Mouse (Mus musculus) spleen, embryonic (tissue): Measurements from ENCODE around the gene Hba-a1.
"Not testable (repeated sequence)": the region's sequence is repeated elsewhere in the genome, so short reads cannot be mapped to it uniquely, and the experiment has no call there.

Source experiments
- CTCF ChIA-PET: fragments of 350-600 bp; sonication (Branson Sonifier 250); formaldehyde crosslinking; loops from one replicate; lab custom pipeline; 2022; lab: Charles Lee

Gene Hba-a1

GRCm38 (mm10) chr11:32292819-32293218 is 9.5 kb downstream of the Hba-a1 start:
- CTCF ChIA-PET: interaction anchor here (0.6 kb wide), 1 partner anchor 176 kb away, joined by 3 read pairs; no protein-coding TSS in a partner anchor

- CTCF ChIA-PET: interaction anchor here (0.6 kb wide), 1 partner anchor 121 kb away, joined by 5 read pairs; no protein-coding TSS in a partner anchor
These were observed 10.2 kb downstream of the Hba-a1 start for GRCm38 (mm10) chr11:32293479-32293878.

- CTCF ChIA-PET: not testable (repeated sequence)
These were observed 12.9 kb downstream of the Hba-a1 start, which contains the start of gene Hba-a2 for GRCm38 (mm10) chr11:32296203-32296602. Gene Hba-a2 (plus strand): TSS chr11:32296489.

GRCm38 (mm10) chr11:32297417-32297816 is 14.1 kb downstream of the Hba-a1 start:
- CTCF ChIA-PET: interaction anchor here (0.6 kb wide), 1 partner anchor 159 kb away, joined by 4 read pairs; no protein-coding TSS in a partner anchor

- CTCF ChIA-PET: interaction anchor here (0.6 kb wide), 1 partner anchor 160 kb away, joined by 4 read pairs; no protein-coding TSS in a partner anchor
These were observed 14.7 kb downstream of the Hba-a1 start for GRCm38 (mm10) chr11:32297866-32298531.

GRCm38 (mm10) chr11:32298532-32298918 is 15.2 kb downstream of the Hba-a1 start:
- CTCF ChIA-PET: no interaction called here

- CTCF ChIA-PET: interaction anchor here (0.6 kb wide), 1 partner anchor 117 kb away, joined by 3 read pairs; no protein-coding TSS in a partner anchor
These were observed 16.6 kb downstream of the Hba-a1 start, which contains the start of gene Hbq1a for GRCm38 (mm10) chr11:32299865-32300264. Gene Hbq1a (plus strand): TSS chr11:32300069.

GRCm38 (mm10) chr11:32300279-32301267 is 17.3 kb downstream of the Hba-a1 start:
- CTCF ChIA-PET: no interaction called here

GRCm38 (mm10) chr11:32301506-32301905 is 18.2 kb downstream of the Hba-a1 start:
- CTCF ChIA-PET: no interaction called here

GRCm38 (mm10) chr11:32302824-32303419 is 19.6 kb downstream of the Hba-a1 start:
- CTCF ChIA-PET: no interaction called here

GRCm38 (mm10) chr11:32303455-32303854 is 20.1 kb downstream of the Hba-a1 start:
- CTCF ChIA-PET: no interaction called here

- CTCF ChIA-PET: no interaction called here
These were observed 23.7 kb downstream of the Hba-a1 start for GRCm38 (mm10) chr11:32307006-32307405.

GRCm38 (mm10) chr11:32309446-32309845 is 26.1 kb downstream of the Hba-a1 start:
- CTCF ChIA-PET: interaction anchor here (0.6 kb wide), 1 partner anchor 174 kb away, joined by 3 read pairs; no protein-coding TSS in a partner anchor

- CTCF ChIA-PET: no interaction called here
These were observed 26.6 kb downstream of the Hba-a1 start for GRCm38 (mm10) chr11:32309928-32310327.

GRCm38 (mm10) chr11:32316009-32316408 is 32.7 kb downstream of the Hba-a1 start:
- CTCF ChIA-PET: no interaction called here

GRCm38 (mm10) chr11:32320507-32321195 is 37.3 kb downstream of the Hba-a1 start:
- CTCF ChIA-PET: interaction anchor here (0.6 to 0.8 kb wide), 2 partner anchors 67 to 863 kb away, joined by 3 read pairs; no protein-coding TSS in a partner anchor

- CTCF ChIA-PET: interaction anchor here (0.6 to 0.8 kb wide), 2 partner anchors 67 to 863 kb away, joined by 3 read pairs; no protein-coding TSS in a partner anchor
These were observed 37.9 kb downstream of the Hba-a1 start for GRCm38 (mm10) chr11:32321196-32321565.

- CTCF ChIA-PET: no interaction called here
These were observed 41.3 kb downstream of the Hba-a1 start for GRCm38 (mm10) chr11:32324609-32325008.

GRCm38 (mm10) chr11:32331075-32331474 is 47.8 kb downstream of the Hba-a1 start:
- CTCF ChIA-PET: no interaction called here

GRCm38 (mm10) chr11:32331861-32332260 is 48.5 kb downstream of the Hba-a1 start:
- CTCF ChIA-PET: no interaction called here

GRCm38 (mm10) chr11:32333235-32333634 is 49.9 kb downstream of the Hba-a1 start:
- CTCF ChIA-PET: interaction anchor here (0.6 kb wide), 1 partner anchor 345 kb away, joined by 3 read pairs; no protein-coding TSS in a partner anchor
